Mouse (Mus musculus) 416B (cell line): ENCODE data around the gene Olfr316.

Experiments
- DNase-seq: peaks from one replicate; pipeline ENCODE4 v3.0.0; 2011; ENCODE audit warnings: low read depth

Gene Olfr316

DNA sequence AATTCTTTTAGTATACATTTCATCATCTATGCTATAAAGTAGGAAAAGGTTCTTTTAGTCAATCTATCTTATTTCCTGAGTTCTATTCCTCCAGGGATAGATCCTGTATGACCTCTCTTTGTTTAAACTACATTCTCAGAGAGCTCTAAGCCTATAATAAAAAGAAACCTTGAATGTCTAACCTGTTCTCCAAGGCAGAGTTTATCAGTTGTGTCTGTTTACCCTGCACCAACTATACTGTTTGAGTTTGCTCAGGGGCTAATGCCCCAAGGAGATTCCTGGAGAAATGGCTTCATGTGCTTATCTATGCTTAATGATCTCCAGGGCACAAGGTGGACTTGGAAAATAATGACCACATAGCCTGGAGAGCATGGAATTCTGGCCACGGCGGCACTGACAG lies 51.9 kb downstream of the Olfr316 start:
- DNase-seq = no peak
